Mouse (Mus musculus) layer of hippocampus, postnatal 25 days (tissue): ENCODE measurements around the gene Klra5. TPM values are rescaled to one million over a fixed set of nuclear protein-coding genes. Genes with fewer than 3 reads are reported as not detected.
"Not testable (repeated sequence)": the region's sequence is repeated elsewhere in the genome, so short reads cannot be mapped to it uniquely, and the experiment has no call there.

Source experiments
- DNase-seq, 2 experiments: peaks; one replicate each; pipeline ENCODE4 v3.0.0; 2022; ENCODE audit warnings: mixed read lengths in 2 of 2, low spot score in 1 of 2; ENCODE audit errors: extremely low spot score in 1 of 2
- total RNA-seq, 2 experiments: library from RNA; stranded (reverse); gene quantifications; 2 replicates each; pipeline ENCODE4 v1.2.3; 2021

Gene Klra5
- not detected for total RNA-seq

- DNase-seq, result not testable (repeated sequence)
Observed at GRCm38 (mm10) chr6:129917476-129917946, at the start of gene Klra5. Klra5 (minus strand) TSS chr6:129917650.

- no peak for DNase-seq
Observed at GRCm38 (mm10) chr6:129916996-129917395, 454 bp downstream of the Klra5 start.

- DNase-seq, result no peak
Observed at GRCm38 (mm10) chr6:129882525-129882924, 34.9 kb downstream of the Klra5 start.

GRCm38 (mm10) chr6:129876549-129876948 is 40.9 kb downstream of the Klra5 start, which contains the start of gene Klra17:
Klra17 (minus strand) TSS chr6:129876672.
- no peak for DNase-seq

GRCm38 (mm10) chr6:129862349-129862748 is 55.1 kb downstream of the Klra5 start, which contains the start of gene Gm17631:
Gm17631 (plus strand) TSS chr6:129862649.
- not testable (repeated sequence) for DNase-seq

Other genes starting within 250 kb of the Klra5 start
- gene Klrc1, start 238.7 kb downstream of the Klra5 start, total RNA-seq, result not detected
- gene Klri1, start 200.5 kb downstream of the Klra5 start, total RNA-seq, result not detected
- not detected for gene Klri2, start 177.2 kb downstream of the Klra5 start, total RNA-seq
- gene Gm156, start 133.4 kb downstream of the Klra5 start, total RNA-seq, result not detected
- gene Gm17631, start 55.0 kb downstream of the Klra5 start, total RNA-seq, result not detected
- not detected for gene Klra17, start 41.0 kb downstream of the Klra5 start, total RNA-seq
- not detected for gene Klra6, start 109.3 kb upstream of the Klra5 start, total RNA-seq
- not detected for gene Klra4, start 149.6 kb upstream of the Klra5 start, total RNA-seq
- gene Klra8, start 212.2 kb upstream of the Klra5 start, total RNA-seq, result not detected